Mouse (Mus musculus): Measurements from ENCODE around the gene Rbms3. TPM values are rescaled to one million over a fixed set of nuclear protein-coding genes. Genes with fewer than 3 reads are reported as not detected.

The Rbms3 gene
- polyA plus RNA-seq, 1 experiment from 2014 or later = 15.2 TPM

GRCm38 (mm10) chr9:116857861-116858595, 771.7 kb downstream of the Rbms3 start:
- no peak for DNase-seq (ENCODE audit: low spot score)

GRCm38 (mm10) chr9:116857151-116857550, 772.6 kb downstream of the Rbms3 start:
- DNase-seq (ENCODE audit: low spot score) = no peak

GRCm38 (mm10) chr9:116855744-116856143, 774.0 kb downstream of the Rbms3 start:
- DNase-seq (ENCODE audit: low spot score) = no peak

- no peak for DNase-seq (ENCODE audit: low spot score)
Measured at GRCm38 (mm10) chr9:116848905-116849304, 780.8 kb downstream of the Rbms3 start.

- DNase-seq (ENCODE audit: low spot score) = no peak
Measured at GRCm38 (mm10) chr9:116848166-116848565, 781.5 kb downstream of the Rbms3 start.

GRCm38 (mm10) chr9:116847241-116848135, 782.2 kb downstream of the Rbms3 start:
- DNase-seq (ENCODE audit: low spot score) = no peak

GRCm38 (mm10) chr9:116834949-116835348, 794.8 kb downstream of the Rbms3 start:
- no peak for DNase-seq (ENCODE audit: low spot score)

- DNase-seq (ENCODE audit: low spot score) = no peak
Measured at GRCm38 (mm10) chr9:116833677-116834076, 796.0 kb downstream of the Rbms3 start.

- no peak for DNase-seq (ENCODE audit: low spot score)
Measured at GRCm38 (mm10) chr9:116832822-116833221, 796.9 kb downstream of the Rbms3 start.

- DNase-seq (ENCODE audit: low spot score) = no peak
Measured at GRCm38 (mm10) chr9:116831386-116831785, 798.3 kb downstream of the Rbms3 start.

- DNase-seq (ENCODE audit: low spot score) = no peak
Measured at GRCm38 (mm10) chr9:116829929-116830328, 799.8 kb downstream of the Rbms3 start.

- no peak for DNase-seq (ENCODE audit: low spot score)
Measured at GRCm38 (mm10) chr9:116821601-116822000, 808.1 kb downstream of the Rbms3 start.

GRCm38 (mm10) chr9:116817196-116817595, 812.5 kb downstream of the Rbms3 start:
- no peak for DNase-seq (ENCODE audit: low spot score)

GRCm38 (mm10) chr9:116814495-116815094, 815.1 kb downstream of the Rbms3 start:
- no peak for DNase-seq (ENCODE audit: low spot score)

- no peak for DNase-seq (ENCODE audit: low spot score)
Measured at GRCm38 (mm10) chr9:116813396-116813795, 816.3 kb downstream of the Rbms3 start.

GRCm38 (mm10) chr9:116809260-116809659, 820.5 kb downstream of the Rbms3 start:
- DNase-seq (ENCODE audit: low spot score) = no peak

- DNase-seq (ENCODE audit: low spot score) = no peak
Measured at GRCm38 (mm10) chr9:116808401-116808800, 821.3 kb downstream of the Rbms3 start.

- no peak for DNase-seq (ENCODE audit: low spot score)
Measured at GRCm38 (mm10) chr9:116807166-116808081, 822.3 kb downstream of the Rbms3 start.

- DNase-seq (ENCODE audit: low spot score) = no peak
Measured at GRCm38 (mm10) chr9:116803292-116803731, 826.4 kb downstream of the Rbms3 start.

- no peak for DNase-seq (ENCODE audit: low spot score)
Measured at GRCm38 (mm10) chr9:116802602-116803001, 827.1 kb downstream of the Rbms3 start.
